Mouse (Mus musculus): ENCODE results near the gene Plek. TPM values are rescaled to one million over a fixed set of nuclear protein-coding genes. Genes with fewer than 3 reads are reported as not detected.

Plek gene
- polyA plus RNA-seq, 1 experiment from 2014 or later: 5.0 TPM

GRCm38 (mm10) chr11:16958520-16958919, 93.7 kb downstream of the Plek start:
- 78% methylated on average over 1 of the region's 1 CpGs for WGBS
- Histone ChIP-seq H3K9me3 (ENCODE audit: control insufficient read depth, low read length) (no peaks in the 10 kb centered on the region), H3K27me3 (ENCODE audit: control insufficient read depth, insufficient read depth, low read depth, low read length) (no peaks in the 10 kb centered on the region), H3K27ac (ENCODE audit: low read length) (no peak overlapping the region), H3K36me3 (ENCODE audit: control insufficient read depth, insufficient read depth, low read length) (no peaks in the 10 kb centered on the region), H3K4me2 (ENCODE audit: low read depth, low read length) (no peak overlapping the region), H3K4me3 (ENCODE audit: low read length) (no peak overlapping the region), H3K9ac (ENCODE audit: low read length) (no peak overlapping the region), H3K4me1 (replicated peaks; ENCODE audit: control insufficient read depth, insufficient read depth, low read length) (no peaks in the 10 kb centered on the region)
- no peak for ATAC-seq (ENCODE audit: low read depth)

- Histone ChIP-seq H3K9me3 (ENCODE audit: control insufficient read depth, low read length) (no peaks in the 10 kb centered on the region), H3K4me1 (replicated peaks; ENCODE audit: control insufficient read depth, insufficient read depth, low read length) (peaks cover 4% of the 10 kb centered on the region; the same call in 1 of the 2 replicates), H3K27ac (ENCODE audit: low read length) (no peak overlapping the region), H3K4me2 (ENCODE audit: low read depth, low read length) (no peak overlapping the region), H3K4me3 (ENCODE audit: low read length) (no peak overlapping the region), H3K27me3 (ENCODE audit: control insufficient read depth, insufficient read depth, low read depth, low read length) (no peaks in the 10 kb centered on the region), H3K9ac (ENCODE audit: low read length) (no peak overlapping the region), H3K36me3 (ENCODE audit: control insufficient read depth, insufficient read depth, low read length) (no peaks in the 10 kb centered on the region)
- 89% methylated on average over 6 of the region's 6 CpGs for WGBS
- no peak for ATAC-seq (ENCODE audit: low read depth)
These were observed 95.2 kb downstream of the Plek start for GRCm38 (mm10) chr11:16957030-16957429.

- no peak overlapping the region for H3K4me2 ChIP-seq (ENCODE audit: low read depth, low read length)
- WGBS: 83% methylated on average over 6 of the region's 6 CpGs
- no peak overlapping the region for H3K27ac ChIP-seq (ENCODE audit: low read length)
- no peak overlapping the region for H3K4me3 ChIP-seq (ENCODE audit: low read length)
- H3K4me1 ChIP-seq (replicated peaks; ENCODE audit: control insufficient read depth, insufficient read depth, low read length): peaks cover 8% of the 10 kb centered on the region; the same call in 1 of the 2 replicates
- H3K36me3 ChIP-seq (ENCODE audit: control insufficient read depth, insufficient read depth, low read length): no peaks in the 10 kb centered on the region
- H3K9me3 ChIP-seq (ENCODE audit: control insufficient read depth, low read length): no peaks in the 10 kb centered on the region
- H3K27me3 ChIP-seq (ENCODE audit: control insufficient read depth, insufficient read depth, low read depth, low read length): no peaks in the 10 kb centered on the region
- no peak for ATAC-seq (ENCODE audit: low read depth)
- H3K9ac ChIP-seq (ENCODE audit: low read length): no peak overlapping the region
These were observed 95.9 kb downstream of the Plek start for GRCm38 (mm10) chr11:16956115-16956862.

- peak overlapping the region; percentile 92 for H3K4me2 ChIP-seq (ENCODE audit: low read depth, low read length)
- peak overlapping the region; percentile 55 for H3K27ac ChIP-seq (ENCODE audit: low read length)
- H3K9ac ChIP-seq (ENCODE audit: low read length): peak overlapping the region; percentile 86
- peaks cover 15% of the 10 kb centered on the region for H3K4me1 ChIP-seq (replicated peaks; ENCODE audit: control insufficient read depth, insufficient read depth, low read length)
- WGBS: 3% methylated on average over 9 of the region's 9 CpGs
- no peaks in the 10 kb centered on the region for H3K36me3 ChIP-seq (ENCODE audit: control insufficient read depth, insufficient read depth, low read length)
- no peak for ATAC-seq (ENCODE audit: low read depth)
- H3K27me3 ChIP-seq (ENCODE audit: control insufficient read depth, insufficient read depth, low read depth, low read length): no peaks in the 10 kb centered on the region
- H3K9me3 ChIP-seq (ENCODE audit: control insufficient read depth, low read length): no peaks in the 10 kb centered on the region
- peak overlapping the region; percentile 70 for H3K4me3 ChIP-seq (ENCODE audit: low read length)
These were observed 100.5 kb downstream of the Plek start for GRCm38 (mm10) chr11:16951761-16952010.

- WGBS: under 1% methylated on average over 38 of the region's 38 CpGs
- Histone ChIP-seq H3K27me3 (ENCODE audit: control insufficient read depth, insufficient read depth, low read depth, low read length) (no peaks in the 10 kb centered on the region), H3K4me3 (ENCODE audit: low read length) (peak within 1 kb of the TSS; percentile 70), H3K36me3 (ENCODE audit: control insufficient read depth, insufficient read depth, low read length) (no peaks in the 10 kb centered on the region), H3K27ac (ENCODE audit: low read length) (peak within 1 kb of the TSS; percentile 55), H3K4me2 (ENCODE audit: low read depth, low read length) (peak within 1 kb of the TSS; percentile 92), H3K9ac (ENCODE audit: low read length) (peak within 1 kb of the TSS; percentile 86), H3K4me1 (replicated peaks; ENCODE audit: control insufficient read depth, insufficient read depth, low read length) (peaks cover 15% of the 10 kb centered on the region), H3K9me3 (ENCODE audit: control insufficient read depth, low read length) (no peaks in the 10 kb centered on the region)
- peak; percentile 99 for ATAC-seq (ENCODE audit: low read depth)
These were observed 101.0 kb downstream of the Plek start, which contains the start of gene Fbxo48 for GRCm38 (mm10) chr11:16950976-16951760. TSS of gene Fbxo48 (plus strand) at chr11:16951375.

- ATAC-seq (ENCODE audit: low read depth): no peak
- Histone ChIP-seq H3K9me3 (ENCODE audit: control insufficient read depth, low read length) (no peaks in the 10 kb centered on the region), H3K27me3 (ENCODE audit: control insufficient read depth, insufficient read depth, low read depth, low read length) (no peaks in the 10 kb centered on the region), H3K4me2 (ENCODE audit: low read depth, low read length) (peak overlapping the region; percentile 59), H3K4me3 (ENCODE audit: low read length) (peak overlapping the region; percentile 70), H3K27ac (ENCODE audit: low read length) (peak overlapping the region; percentile 46; the same call in 1 of the 2 replicates), H3K4me1 (replicated peaks; ENCODE audit: control insufficient read depth, insufficient read depth, low read length) (peaks cover 15% of the 10 kb centered on the region), H3K9ac (ENCODE audit: low read length) (peak overlapping the region; percentile 74), H3K36me3 (ENCODE audit: control insufficient read depth, insufficient read depth, low read length) (no peaks in the 10 kb centered on the region)
- WGBS: 29% methylated on average over 13 of the region's 13 CpGs
These were observed 101.8 kb downstream of the Plek start for GRCm38 (mm10) chr11:16950226-16950975.

GRCm38 (mm10) chr11:16948756-16949155, 103.4 kb downstream of the Plek start:
- Histone ChIP-seq H3K9ac (ENCODE audit: low read length) (no peak overlapping the region), H3K27me3 (ENCODE audit: control insufficient read depth, insufficient read depth, low read depth, low read length) (no peaks in the 10 kb centered on the region), H3K36me3 (ENCODE audit: control insufficient read depth, insufficient read depth, low read length) (no peaks in the 10 kb centered on the region), H3K4me3 (ENCODE audit: low read length) (no peak overlapping the region), H3K4me2 (ENCODE audit: low read depth, low read length) (no peak overlapping the region), H3K27ac (ENCODE audit: low read length) (no peak overlapping the region), H3K9me3 (ENCODE audit: control insufficient read depth, low read length) (no peaks in the 10 kb centered on the region), H3K4me1 (replicated peaks; ENCODE audit: control insufficient read depth, insufficient read depth, low read length) (peaks cover 15% of the 10 kb centered on the region)
- WGBS: 18% methylated on average over 1 of the region's 1 CpGs
- no peak for ATAC-seq (ENCODE audit: low read depth)

- H3K9ac ChIP-seq (ENCODE audit: low read length): no peak overlapping the region
- H3K27ac ChIP-seq (ENCODE audit: low read length): no peak overlapping the region
- H3K4me1 ChIP-seq (replicated peaks; ENCODE audit: control insufficient read depth, insufficient read depth, low read length): no peaks in the 10 kb centered on the region; the same call in 1 of the 2 replicates
- H3K9me3 ChIP-seq (ENCODE audit: control insufficient read depth, low read length): no peaks in the 10 kb centered on the region
- 70% methylated on average over 4 of the region's 4 CpGs for WGBS
- H3K4me3 ChIP-seq (ENCODE audit: low read length): no peak overlapping the region
- H3K27me3 ChIP-seq (ENCODE audit: control insufficient read depth, insufficient read depth, low read depth, low read length): no peaks in the 10 kb centered on the region
- ATAC-seq (ENCODE audit: low read depth): no peak
- H3K36me3 ChIP-seq (ENCODE audit: control insufficient read depth, insufficient read depth, low read length): no peaks in the 10 kb centered on the region
- no peak overlapping the region for H3K4me2 ChIP-seq (ENCODE audit: low read depth, low read length)
These were observed 109.2 kb downstream of the Plek start for GRCm38 (mm10) chr11:16943016-16943415.

GRCm38 (mm10) chr11:16941973-16942452, 110.2 kb downstream of the Plek start:
- Histone ChIP-seq H3K27me3 (ENCODE audit: control insufficient read depth, insufficient read depth, low read depth, low read length) (no peaks in the 10 kb centered on the region), H3K9ac (ENCODE audit: low read length) (no peak overlapping the region), H3K4me1 (replicated peaks; ENCODE audit: control insufficient read depth, insufficient read depth, low read length) (no peaks in the 10 kb centered on the region; the same call in 1 of the 2 replicates), H3K27ac (ENCODE audit: low read length) (no peak overlapping the region), H3K36me3 (ENCODE audit: control insufficient read depth, insufficient read depth, low read length) (no peaks in the 10 kb centered on the region), H3K9me3 (ENCODE audit: control insufficient read depth, low read length) (no peaks in the 10 kb centered on the region), H3K4me3 (ENCODE audit: low read length) (no peak overlapping the region), H3K4me2 (ENCODE audit: low read depth, low read length) (no peak overlapping the region)
- WGBS: 33% methylated on average over 4 of the region's 4 CpGs
- ATAC-seq (ENCODE audit: low read depth): no peak

All from lung, embryonic 16.5 days (tissue).